Mouse (Mus musculus): Measurements from ENCODE around the gene Spty2d1.

DNA sequence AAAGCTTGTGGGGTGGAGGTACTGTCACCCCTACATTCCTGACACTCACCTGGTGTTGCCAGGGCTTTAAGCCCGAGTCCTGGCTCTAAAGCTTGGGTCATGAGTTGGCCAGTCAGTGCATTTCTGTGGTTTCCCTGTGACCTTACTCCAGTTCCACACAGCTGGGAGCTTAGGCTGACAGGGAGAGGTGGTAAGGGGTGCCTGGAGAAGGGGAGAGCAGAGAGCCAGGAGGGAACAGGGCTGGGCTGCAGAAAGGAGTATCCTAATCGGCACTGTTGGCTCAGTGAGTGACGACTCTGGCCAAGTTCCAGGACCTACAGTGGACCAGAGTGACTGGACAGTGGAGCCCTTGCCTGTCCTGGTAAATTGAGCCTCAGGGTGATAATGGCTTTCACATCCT, 44.1 kb upstream of the Spty2d1 start:
- no peak for TF ChIP-seq CTCF (IDR thresholded peaks at IDR 0.05; ENCODE audit: low read depth)
- TF ChIP-seq EP300 (optimal IDR thresholded peaks at IDR 0.05) = no peak

Measured in stomach, postnatal 0 days (tissue).